Mouse (Mus musculus): ENCODE measurements around the gene Lrrc74a. TPM values are rescaled to one million over a fixed set of nuclear protein-coding genes. Genes with fewer than 3 reads are reported as not detected.

Lrrc74a gene
- not detected in 2 replicates for polyA plus RNA-seq (2012; ENCODE audit: insufficient read depth, low replicate concordance)

- H3K4me1 ChIP-seq = peaks cover 18% of the 10 kb centered on the region
- H3K4me3 ChIP-seq (replicated peaks) = no peak within 1 kb of the TSS
- H3K27me3 ChIP-seq (replicated peaks) = peaks cover 35% of the 10 kb centered on the region
- H3K9me3 ChIP-seq = no peaks in the 10 kb centered on the region
- H3K36me3 ChIP-seq (replicated peaks; ENCODE audit: low read length) = no peaks in the 10 kb centered on the region
- TF ChIP-seq GATA1 (IDR thresholded peaks at IDR 0.05; ENCODE audit: borderline replicate concordance, low read length) = no peak
These were observed at the start of gene Lrrc74a for GRCm38 (mm10) chr12:86734319-86734810. Gene Lrrc74a, plus strand, starts transcription at chr12:86734369.

- H3K4me1 ChIP-seq = peaks cover 98% of the 10 kb centered on the region
- H3K27me3 ChIP-seq (replicated peaks) = no peaks in the 10 kb centered on the region
- peaks cover 75% of the 10 kb centered on the region for H3K36me3 ChIP-seq (replicated peaks; ENCODE audit: low read length)
- no peaks in the 10 kb centered on the region for H3K9me3 ChIP-seq
- no peak for TF ChIP-seq GATA1 (IDR thresholded peaks at IDR 0.05; ENCODE audit: borderline replicate concordance, low read length)
- no peak for TF ChIP-seq FLI1 (IDR thresholded peaks at IDR 0.05; ENCODE audit: low read length)
- peak overlapping the region; percentile 7 for H3K4me3 ChIP-seq (replicated peaks)
These were observed 48.9 kb upstream of the Lrrc74a start for GRCm38 (mm10) chr12:86685275-86685674.

- Histone ChIP-seq H3K4me1 (peaks cover 100% of the 10 kb centered on the region), H3K4me3 (replicated peaks) (peak overlapping the region; percentile 86), H3K9me3 (no peaks in the 10 kb centered on the region), H3K27me3 (replicated peaks) (no peaks in the 10 kb centered on the region), H3K36me3 (replicated peaks; ENCODE audit: low read length) (peaks cover 87% of the 10 kb centered on the region)
- no peak for TF ChIP-seq FLI1 (IDR thresholded peaks at IDR 0.05; ENCODE audit: low read length)
- no peak for TF ChIP-seq GATA1 (IDR thresholded peaks at IDR 0.05; ENCODE audit: borderline replicate concordance, low read length)
These were observed 47.4 kb upstream of the Lrrc74a start for GRCm38 (mm10) chr12:86686551-86687330.

DNA sequence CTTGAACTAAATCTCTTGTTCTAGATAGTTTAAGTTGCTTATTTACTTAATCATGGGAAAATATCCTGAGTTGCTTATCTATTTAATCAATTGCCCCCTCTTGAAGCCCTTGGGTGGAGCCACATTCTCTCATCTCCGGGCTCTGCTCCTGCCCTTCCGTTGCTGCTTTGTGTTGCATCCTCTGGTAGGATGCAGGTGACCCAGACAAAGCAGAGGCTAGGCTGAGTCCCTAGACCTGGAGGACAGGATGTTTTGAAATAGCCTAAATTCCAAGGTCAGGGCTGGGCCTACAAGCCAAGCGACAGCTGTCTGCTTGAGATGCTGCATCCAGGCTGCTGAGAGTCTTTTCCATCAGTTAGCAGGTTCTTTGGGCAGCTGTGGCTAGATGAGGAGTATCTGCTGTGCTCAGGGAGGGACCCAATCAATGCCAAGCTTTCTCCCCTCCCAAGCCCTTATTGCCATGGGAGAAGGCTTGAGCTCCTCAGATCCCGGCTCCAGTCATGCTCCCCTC lies 46.7 kb upstream of the Lrrc74a start:
- Histone ChIP-seq H3K4me3 (replicated peaks) (peak overlapping the region; percentile 76), H3K27me3 (replicated peaks) (no peaks in the 10 kb centered on the region), H3K36me3 (replicated peaks; ENCODE audit: low read length) (peaks cover 87% of the 10 kb centered on the region), H3K9me3 (no peaks in the 10 kb centered on the region), H3K4me1 (peaks cover 100% of the 10 kb centered on the region)
- TF ChIP-seq GATA1 (IDR thresholded peaks at IDR 0.05; ENCODE audit: borderline replicate concordance, low read length) = no peak
- no peak for TF ChIP-seq FLI1 (IDR thresholded peaks at IDR 0.05; ENCODE audit: low read length)

GRCm38 (mm10) chr12:86687971-86688573 lies 46.1 kb upstream of the Lrrc74a start:
- TF ChIP-seq FLI1 (IDR thresholded peaks at IDR 0.05; ENCODE audit: low read length) (no peak), GATA1 (IDR thresholded peaks at IDR 0.05; ENCODE audit: borderline replicate concordance, low read length) (no peak)

GRCm38 (mm10) chr12:86688917-86689316 lies 45.3 kb upstream of the Lrrc74a start:
- TF ChIP-seq GATA1 (IDR thresholded peaks at IDR 0.05; ENCODE audit: borderline replicate concordance, low read length) (no peak), FLI1 (IDR thresholded peaks at IDR 0.05; ENCODE audit: low read length) (no peak)
- peaks cover 100% of the 10 kb centered on the region for H3K4me1 ChIP-seq
- H3K9me3 ChIP-seq = no peaks in the 10 kb centered on the region
- H3K27me3 ChIP-seq (replicated peaks) = no peaks in the 10 kb centered on the region
- H3K36me3 ChIP-seq (replicated peaks; ENCODE audit: low read length) = peaks cover 86% of the 10 kb centered on the region
- H3K4me3 ChIP-seq (replicated peaks) = no peak overlapping the region

More at GRCm38 (mm10) chr12:86687971-86688573, 46.1 kb upstream of the Lrrc74a start:
- peak overlapping the region; percentile 76 for H3K4me3 ChIP-seq (replicated peaks)
- H3K4me1 ChIP-seq = peaks cover 100% of the 10 kb centered on the region
- no peaks in the 10 kb centered on the region for H3K27me3 ChIP-seq (replicated peaks)
- no peaks in the 10 kb centered on the region for H3K9me3 ChIP-seq
- H3K36me3 ChIP-seq (replicated peaks; ENCODE audit: low read length) = peaks cover 87% of the 10 kb centered on the region

DNA sequence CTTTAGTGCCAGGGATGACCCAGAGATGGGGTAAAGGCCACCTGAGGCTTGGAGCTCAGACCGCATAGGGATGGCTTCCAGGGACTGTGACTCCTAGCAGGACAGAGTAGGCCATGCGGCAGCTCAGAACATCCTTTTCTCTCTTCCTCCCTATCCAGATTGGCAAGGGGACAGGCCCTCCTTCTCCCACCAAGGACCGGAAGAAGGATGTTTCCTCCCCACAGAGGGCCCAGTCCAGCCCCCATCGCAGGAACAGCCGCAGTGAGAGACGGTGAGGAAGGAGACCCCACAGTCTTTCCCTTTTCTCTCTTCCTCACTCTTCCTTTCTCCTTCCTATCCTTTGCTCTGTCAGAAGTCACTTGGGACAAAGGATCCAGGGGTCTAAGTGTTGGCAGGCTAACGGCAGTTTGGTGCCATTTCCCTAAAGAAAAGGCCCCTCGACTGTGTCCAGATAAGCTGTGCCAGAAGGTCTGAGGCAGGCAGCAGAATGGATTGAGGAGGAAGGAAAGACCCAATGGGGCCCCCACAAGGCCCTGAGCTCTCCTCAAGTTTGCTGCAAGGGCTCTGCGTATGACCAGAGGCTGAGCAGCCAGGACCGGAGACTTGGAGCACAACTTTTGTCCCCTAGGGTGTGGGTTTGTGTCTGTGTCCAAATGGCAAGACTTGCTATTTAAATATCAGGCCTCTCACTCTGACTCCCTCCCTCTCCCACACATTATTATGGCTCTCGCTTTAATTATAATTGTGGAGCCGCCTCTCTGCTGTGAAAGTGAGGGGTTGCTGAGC lies 43.3 kb upstream of the Lrrc74a start:
- Histone ChIP-seq H3K27me3 (replicated peaks) (no peaks in the 10 kb centered on the region), H3K9me3 (no peaks in the 10 kb centered on the region), H3K36me3 (replicated peaks; ENCODE audit: low read length) (peaks cover 87% of the 10 kb centered on the region), H3K4me1 (peaks cover 100% of the 10 kb centered on the region), H3K4me3 (replicated peaks) (peak overlapping the region; percentile 58)
- TF ChIP-seq GATA1 (IDR thresholded peaks at IDR 0.05; ENCODE audit: borderline replicate concordance, low read length) = no peak
- TF ChIP-seq FLI1 (IDR thresholded peaks at IDR 0.05; ENCODE audit: low read length) = no peak

- TF ChIP-seq GATA1 (IDR thresholded peaks at IDR 0.05; ENCODE audit: borderline replicate concordance, low read length) (no peak), FLI1 (IDR thresholded peaks at IDR 0.05; ENCODE audit: low read length) (no peak)
- Histone ChIP-seq H3K4me3 (replicated peaks) (peak overlapping the region; percentile 10), H3K27me3 (replicated peaks) (no peaks in the 10 kb centered on the region), H3K4me1 (peaks cover 100% of the 10 kb centered on the region), H3K9me3 (no peaks in the 10 kb centered on the region), H3K36me3 (replicated peaks; ENCODE audit: low read length) (peaks cover 84% of the 10 kb centered on the region)
These were observed 41.5 kb upstream of the Lrrc74a start for GRCm38 (mm10) chr12:86692471-86693356.
